10 mouse cellular contexts compared by ENCODE assay signal in genomic region chr7:68717498-68717897, GRCm38 (mm10). TPM values are rescaled to one million over a fixed set of nuclear protein-coding genes. Genes with fewer than 3 reads are reported as not detected.
A peak's percentile ranks its signal among the peaks of the same experiment; 100 is the strongest.
DNase-seq lines count a peak whose midpoint lies in the region; ATAC-seq and TF ChIP-seq lines count a peak whose summit lies in the region.
"Had no signal": no experiment of that assay in that cellular context is flagged by ENCODE, and none has a peak within 500 bp of the region (broad histone marks: within the 10 kb centered on the region; RNA-seq: fewer than 3 reads in every experiment).

No protein-coding gene starts in this region.

- no peak overlapping the region; the same call in 1 of the 2 replicates for H3K4me2 ChIP-seq in hindbrain, embryonic 12.5 days (replicated peaks)
- peak overlapping the region; percentile 25 for H3K4me2 ChIP-seq in stomach, postnatal 0 days (replicated peaks; ENCODE audit: low read depth)
- H3K4me2 ChIP-seq: limb, embryonic 12.5 days had no signal

- 36% methylated on average over 10 of the region's 10 CpGs for WGBS in hindbrain, embryonic 12.5 days
- WGBS in stomach, postnatal 0 days: 13% methylated on average over 10 of the region's 10 CpGs

- ATAC-seq in frontal cortex, adult (ENCODE audit: low TSS enrichment): peak; percentile 83
- peak; percentile 32; the same call in 1 of the 2 replicates for ATAC-seq in hindbrain, embryonic 12.5 days (ENCODE audit: low FRiP score)
- peak; percentile 72 for ATAC-seq in stomach, postnatal 0 days (ENCODE audit: low FRiP score, low TSS enrichment)
- no peak for ATAC-seq in erythroid progenitor cell, adult 5-6 weeks (replicated peaks; ENCODE audit: low FRiP score, poor library complexity, severe bottlenecking)

- no peak for TF ChIP-seq CTCF in stomach, postnatal 0 days (IDR thresholded peaks at IDR 0.05; ENCODE audit: low read depth)

- peaks cover 9% of the 10 kb centered on the region for H3K4me1 ChIP-seq in hindbrain, embryonic 12.5 days
- peaks cover 8% of the 10 kb centered on the region for H3K4me1 ChIP-seq in stomach, postnatal 0 days (replicated peaks; ENCODE audit: control insufficient read depth, insufficient read depth)

- DNase-seq in ES-CJ7 (ENCODE audit: low read depth, low spot score): peak; percentile 4
- peak; percentile 78 for DNase-seq in brain, adult 2 months (ENCODE audit: low read depth, low spot score)
- DNase-seq in layer of hippocampus, adult 8-10 months (ENCODE audit: low spot score in 2 of 2): peak; percentile 21 to 43
- peak; percentile 51 for DNase-seq in lung, postnatal 25 days (ENCODE audit: low spot score)
- DNase-seq in stomach, postnatal 0 days (ENCODE audit: low spot score): peak; percentile 81

- H3K9ac ChIP-seq in hindbrain, embryonic 12.5 days: no peak overlapping the region
- no peak overlapping the region for H3K9ac ChIP-seq in stomach, postnatal 0 days (ENCODE audit: low read length)
- H3K9ac ChIP-seq: limb, embryonic 12.5 days had no signal

- no peaks in the 10 kb centered on the region for H3K9me3 ChIP-seq in hindbrain, embryonic 12.5 days (replicated peaks)
- no peaks in the 10 kb centered on the region for H3K9me3 ChIP-seq in stomach, postnatal 0 days (ENCODE audit: control insufficient read depth, low read length)
- H3K9me3 ChIP-seq: limb, embryonic 12.5 days had no signal

- TF ChIP-seq EP300 in stomach, postnatal 0 days (optimal IDR thresholded peaks at IDR 0.05): no peak

- H3K36me3 ChIP-seq in hindbrain, embryonic 12.5 days: no peaks in the 10 kb centered on the region
- no peaks in the 10 kb centered on the region for H3K36me3 ChIP-seq in stomach, postnatal 0 days (ENCODE audit: control insufficient read depth, insufficient read depth, low read length)
- H3K36me3 ChIP-seq: limb, embryonic 12.5 days had no signal

- H3K27me3 ChIP-seq in hindbrain, embryonic 12.5 days: no peaks in the 10 kb centered on the region
- no peaks in the 10 kb centered on the region for H3K27me3 ChIP-seq in stomach, postnatal 0 days (ENCODE audit: control insufficient read depth, insufficient read depth, low read length)
- H3K27me3 ChIP-seq: limb, embryonic 12.5 days had no signal

- no peak overlapping the region for H3K27ac ChIP-seq in hindbrain, embryonic 12.5 days
- H3K27ac ChIP-seq in stomach, postnatal 0 days (replicated peaks): peak overlapping the region; percentile 61
- H3K27ac ChIP-seq: limb, embryonic 12.5 days had no signal

- no peak overlapping the region for H3K4me3 ChIP-seq in hindbrain, embryonic 12.5 days
- H3K4me3 ChIP-seq in stomach, postnatal 0 days (ENCODE audit: low read depth, low read length): no peak overlapping the region
- H3K4me3 ChIP-seq: limb, embryonic 12.5 days had no signal

RNA-seq across cellular contexts. Expression of gene Arrdc4, which starts 31.5 kb away (rescaled TPM):
- polyA plus RNA-seq in hindbrain, embryonic 12.5 days (2016; fragmentation: Nextera tagmentation; extraction: Ambion mirVana): 29.5 and 29.8 TPM in 2 replicates
- total RNA-seq in layer of hippocampus, adult 8-10 months (2022): 10 to 100 TPM in 3 of 4 experiments, 1 to 10 TPM in 1; 9.7 to 15.0 (median 11.7) TPM
- polyA plus RNA-seq in stomach, postnatal 0 days (2015; fragmentation: Nextera tagmentation; extraction: Ambion mirVana): 71.9 and 76.9 TPM in 2 replicates
- total RNA-seq in erythroid progenitor cell, adult 5-6 weeks (2015; ENCODE audit: low replicate concordance): 2.9 and 5.4 TPM in 2 replicates
- total RNA-seq in erythroid progenitor cell, adult 5-6 weeks (2017; ENCODE audit: low replicate concordance): 2.5 and 3.0 TPM in 2 replicates
- total RNA-seq: MEL had no signal

Comparison
In these comparisons a context has a peak if more than half of its experiments do, and no peak if none do; other contexts are left out.
1. DNase-seq: peak in every context shown above with its lines; median percentile 81 in stomach, postnatal 0 days; 78 in brain, adult 2 months; 51 in lung, postnatal 25 days; 32 in layer of hippocampus, adult 8-10 months; 4 in ES-CJ7.